Comparison of ENCODE assay signal across 11 mouse cellular contexts in genomic region chr5:139077311-139078155, GRCm38 (mm10).
A peak's percentile ranks its signal among the peaks of the same experiment; 100 is the strongest.
DNase-seq lines count a peak whose midpoint lies in the region; ATAC-seq and TF ChIP-seq lines count a peak whose summit lies in the region.
"Had no signal": no experiment of that assay in that cellular context is flagged by ENCODE, and none has a peak within 500 bp of the region (broad histone marks: within the 10 kb centered on the region; RNA-seq: fewer than 3 reads in every experiment).

No protein-coding gene starts in this region.

- H3K4me3 ChIP-seq in heart, embryonic 10.5 days, result no peak overlapping the region
- H3K4me3 ChIP-seq in hindbrain, postnatal 0 days (ENCODE audit: low read length), result no peak overlapping the region
- H3K4me3 ChIP-seq: lung, embryonic 15.5 days; myocyte had no signal

- TF ChIP-seq CTCF in hindbrain, postnatal 0 days (IDR thresholded peaks at IDR 0.05; ENCODE audit: low read depth), result no peak

- H3K9ac ChIP-seq in hindbrain, postnatal 0 days (replicated peaks; ENCODE audit: low read length), result no peak overlapping the region
- H3K9ac ChIP-seq: lung, embryonic 15.5 days had no signal

- DNase-seq in heart, embryonic 10.5 days (ENCODE audit: low spot score), result no peak
- DNase-seq in heart, adult 9 months (ENCODE audit: low spot score in 2 of 2), result no peak
- peak; percentile 48 for DNase-seq in lung, postnatal 10 days
- DNase-seq in lung, postnatal 25 days (ENCODE audit: low spot score), result no peak
- DNase-seq in cerebellum, adult 18-20 months, result peak; percentile 63 to 69
- peak; percentile 41 for DNase-seq in hindbrain, postnatal 0 days (ENCODE audit: low spot score)
- DNase-seq in left cerebral cortex, adult 18-20 months (ENCODE audit: low spot score in 2 of 2), result no peak
- DNase-seq in spleen, adult 18-20 months, result no peak
- DNase-seq: embryo, embryonic 11 days had no signal

- WGBS in heart, embryonic 10.5 days, result 66% methylated on average over 11 of the region's 11 CpGs
- 36% methylated on average over 11 of the region's 11 CpGs for WGBS in hindbrain, postnatal 0 days

- peaks cover 43% of the 10 kb centered on the region for H3K4me1 ChIP-seq in heart, embryonic 10.5 days
- peaks cover 22% of the 10 kb centered on the region for H3K4me1 ChIP-seq in hindbrain, postnatal 0 days (ENCODE audit: insufficient read depth, low read length)

- no peak for ATAC-seq in hindbrain, postnatal 0 days

- H3K27ac ChIP-seq in heart, embryonic 10.5 days, result peak overlapping the region; percentile 32
- peak overlapping the region; percentile 41; the same call in 1 of the 2 replicates for H3K27ac ChIP-seq in hindbrain, postnatal 0 days
- H3K27ac ChIP-seq: lung, embryonic 15.5 days had no signal

- H3K27me3 ChIP-seq in heart, embryonic 10.5 days (ENCODE audit: insufficient read depth, poor library complexity, severe bottlenecking), result no peaks in the 10 kb centered on the region
- H3K27me3 ChIP-seq in hindbrain, postnatal 0 days (ENCODE audit: insufficient read depth, low read length), result no peaks in the 10 kb centered on the region
- H3K27me3 ChIP-seq: lung, embryonic 15.5 days had no signal

- H3K4me2 ChIP-seq in hindbrain, postnatal 0 days (ENCODE audit: low read depth, low read length), result no peak overlapping the region
- H3K4me2 ChIP-seq: lung, embryonic 15.5 days had no signal

- no peaks in the 10 kb centered on the region for H3K36me3 ChIP-seq in heart, embryonic 10.5 days
- no peaks in the 10 kb centered on the region for H3K36me3 ChIP-seq in hindbrain, postnatal 0 days (ENCODE audit: insufficient read depth, low read length)
- H3K36me3 ChIP-seq: lung, embryonic 15.5 days had no signal

- no peaks in the 10 kb centered on the region for H3K9me3 ChIP-seq in heart, embryonic 10.5 days
- no peaks in the 10 kb centered on the region for H3K9me3 ChIP-seq in hindbrain, postnatal 0 days (ENCODE audit: low read length)
- H3K9me3 ChIP-seq: lung, embryonic 15.5 days had no signal

Comparison
In these comparisons a context has a peak if more than half of its experiments do, and no peak if none do; other contexts are left out.
1. DNase-seq: peak in lung, postnatal 10 days (single experiment), cerebellum, adult 18-20 months (2 of 2) and hindbrain, postnatal 0 days (single experiment); none in heart, embryonic 10.5 days (single experiment), heart, adult 9 months (0 of 2), lung, postnatal 25 days (single experiment), left cerebral cortex, adult 18-20 months (0 of 2) and spleen, adult 18-20 months (0 of 2).